Mouse (Mus musculus): ENCODE results near the gene Serpina3i.
"Not testable (repeated sequence)": the region's sequence is repeated elsewhere in the genome, so short reads cannot be mapped to it uniquely, and the experiment has no call there.

Gene Serpina3i

DNA sequence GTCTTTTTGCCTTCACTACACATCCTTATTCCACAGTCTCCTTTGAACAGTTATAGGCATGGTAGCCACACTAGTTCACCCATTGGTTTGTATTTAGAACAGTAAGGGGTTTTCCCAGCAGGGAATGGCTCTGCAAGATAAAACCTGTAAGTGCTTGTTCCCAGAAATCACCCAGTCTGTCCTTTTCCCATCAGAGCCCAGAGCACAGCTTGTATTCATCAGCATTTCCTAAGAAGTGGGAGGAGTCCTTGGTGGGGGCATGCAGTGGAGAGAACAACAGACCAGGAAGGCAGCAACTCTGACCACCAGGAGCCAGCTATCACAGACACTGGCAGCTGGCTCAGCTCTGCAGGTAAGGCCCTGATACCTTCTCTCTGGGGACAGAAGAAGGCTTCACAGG lies at the start of gene Serpina3i:
Gene Serpina3i (plus strand): TSS at position 260 of the 400 bp plus-strand sequence.
- no peak for DNase-seq (ENCODE audit: low read depth)

DNA sequence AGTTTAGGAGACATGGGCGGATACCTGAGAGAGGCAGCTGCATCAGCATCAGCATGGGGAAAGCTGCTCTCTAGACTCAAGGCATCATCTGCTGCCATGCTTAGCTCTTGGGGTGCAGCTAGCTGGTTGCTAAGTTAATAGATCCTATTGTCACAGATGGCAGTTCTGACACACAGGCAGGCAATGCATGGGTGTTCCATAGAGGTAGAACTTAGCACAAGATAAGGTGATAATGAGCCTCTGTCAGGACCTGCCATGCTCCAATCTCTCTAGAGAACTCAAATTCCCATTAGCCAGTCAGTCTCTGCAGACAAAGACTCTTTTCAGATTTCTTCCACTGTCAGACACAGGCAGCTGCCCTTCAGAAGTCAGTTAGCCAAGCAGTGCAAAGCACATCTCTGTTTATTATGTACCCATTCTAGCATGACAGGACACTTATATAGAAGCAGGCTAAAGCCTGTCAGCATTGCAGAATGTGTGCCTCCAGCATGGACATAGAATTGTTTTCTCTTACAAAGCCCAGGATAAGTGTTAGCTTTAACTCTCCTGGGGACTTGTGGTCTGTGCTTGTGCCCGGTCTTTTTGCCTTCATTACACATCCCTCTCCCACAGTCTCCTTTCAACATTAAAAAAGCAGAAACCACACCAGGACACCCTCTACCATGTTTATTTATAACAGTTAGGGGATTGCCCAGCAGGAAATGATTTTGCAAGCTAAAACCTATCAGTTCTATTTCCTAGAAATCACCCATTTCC lies 49.1 kb upstream of the Serpina3i start:
- no peak for DNase-seq (ENCODE audit: low read depth)

DNA sequence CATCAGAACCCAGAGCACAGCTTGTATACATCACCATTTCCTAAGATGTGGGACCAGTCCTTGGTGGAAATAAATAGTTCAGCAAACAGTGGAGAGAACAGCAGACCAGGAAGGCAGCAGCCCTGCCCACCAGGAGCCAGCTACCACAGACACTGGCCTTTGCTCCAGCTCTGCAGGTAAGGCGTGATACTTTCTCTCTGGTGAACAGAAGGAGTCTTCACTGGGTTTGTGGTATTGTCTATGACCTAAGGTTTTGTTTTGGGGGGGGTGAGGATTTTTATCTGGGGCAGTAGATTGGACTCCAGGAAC lies 48.5 kb upstream of the Serpina3i start, which contains the start of gene Serpina3f:
Gene Serpina3f (plus strand): TSS at position 100 of the 309 bp plus-strand sequence.
- DNase-seq (ENCODE audit: low read depth): no peak

DNA sequence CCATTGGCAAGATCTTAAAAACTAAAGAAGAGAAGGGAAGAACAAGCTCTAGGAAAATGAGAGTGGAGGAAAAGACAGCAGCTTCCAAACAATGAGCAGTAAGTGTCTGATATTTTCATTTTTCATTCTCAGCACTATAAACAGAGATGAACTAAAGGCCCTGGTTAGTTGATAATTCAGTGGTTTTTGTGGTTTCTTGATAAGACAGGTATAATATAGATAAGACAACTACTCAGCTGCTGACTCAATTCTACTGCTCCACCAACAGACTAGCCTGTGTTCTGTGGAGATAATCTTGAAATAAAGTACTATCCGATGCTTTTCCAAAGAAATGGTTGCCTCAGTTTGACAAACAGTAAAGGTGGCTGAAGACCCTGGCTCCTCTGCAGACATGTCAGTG lies 47.7 kb upstream of the Serpina3i start:
- no peak for DNase-seq (ENCODE audit: low read depth)

DNA sequence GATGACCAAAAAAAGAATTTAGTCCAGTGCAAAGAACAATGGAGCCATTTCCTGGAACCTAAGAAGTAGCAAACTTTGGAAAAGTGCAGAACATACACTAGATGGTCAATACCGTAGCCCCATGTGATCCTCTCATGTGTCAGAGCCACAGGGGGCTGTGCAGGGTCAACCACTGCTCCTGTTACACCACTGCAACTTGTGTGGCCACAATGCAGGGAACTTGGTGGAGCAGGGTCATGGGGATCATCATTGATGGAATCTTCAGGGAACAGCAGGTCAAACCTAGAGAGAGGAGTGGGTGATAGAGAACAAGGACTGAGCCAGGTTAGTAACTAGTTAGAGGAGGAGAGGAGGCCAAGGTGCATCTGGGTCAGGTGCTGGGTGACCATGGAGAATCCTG lies 41.3 kb upstream of the Serpina3i start:
- DNase-seq (ENCODE audit: low read depth): no peak

DNA sequence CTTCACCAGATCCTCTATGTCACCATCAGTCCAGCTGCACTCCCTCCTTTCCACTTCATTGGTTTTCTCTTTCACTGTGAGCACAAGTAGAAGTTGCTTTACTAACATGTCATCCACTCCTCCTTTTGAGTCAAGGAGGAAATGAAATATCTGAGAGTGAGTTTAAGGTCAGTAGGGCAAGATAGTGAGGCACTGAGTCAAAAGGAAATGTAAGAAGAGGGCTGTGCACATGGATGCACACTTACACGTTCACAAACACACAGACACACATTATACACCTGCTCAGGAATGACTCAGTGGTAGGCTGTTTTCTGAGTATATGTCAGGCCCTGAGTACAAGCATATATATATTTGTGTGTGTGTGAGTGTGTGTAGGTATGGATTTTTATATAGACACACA lies 39.2 kb upstream of the Serpina3i start:
- no peak for DNase-seq (ENCODE audit: low read depth)

DNA sequence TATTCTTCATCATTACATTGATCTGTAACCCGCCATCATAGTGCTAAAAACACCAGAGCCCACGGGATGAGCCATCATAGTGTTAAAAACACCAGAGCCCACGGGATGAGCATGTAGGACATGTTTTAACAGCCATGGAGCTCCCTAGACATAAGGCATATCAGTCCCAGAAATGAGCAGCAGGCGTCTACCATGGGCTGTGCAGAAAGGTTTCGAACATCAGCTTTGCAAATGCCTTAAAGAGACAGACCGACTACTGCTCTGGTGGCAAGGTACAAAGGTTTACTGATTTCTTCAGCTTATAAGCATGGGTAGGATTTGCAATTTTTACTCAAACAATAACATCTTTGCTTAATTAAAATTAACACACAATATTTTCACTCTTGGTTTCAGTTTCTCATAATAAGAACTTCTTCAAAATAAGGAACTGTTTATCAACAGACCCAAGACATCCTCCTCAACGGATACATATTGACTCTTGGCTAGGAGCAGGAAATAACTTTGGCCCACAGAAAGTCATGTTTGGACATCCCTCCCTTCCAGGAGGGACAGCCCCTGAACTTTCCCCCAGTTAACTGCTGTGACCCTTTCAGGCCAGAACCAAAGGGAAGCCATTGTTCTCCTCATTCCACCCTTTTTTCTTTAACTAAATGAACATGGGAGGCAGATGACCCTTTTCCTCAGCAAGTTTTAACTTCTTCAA lies 38.2 kb upstream of the Serpina3i start:
- DNase-seq (ENCODE audit: low read depth): no peak

DNA sequence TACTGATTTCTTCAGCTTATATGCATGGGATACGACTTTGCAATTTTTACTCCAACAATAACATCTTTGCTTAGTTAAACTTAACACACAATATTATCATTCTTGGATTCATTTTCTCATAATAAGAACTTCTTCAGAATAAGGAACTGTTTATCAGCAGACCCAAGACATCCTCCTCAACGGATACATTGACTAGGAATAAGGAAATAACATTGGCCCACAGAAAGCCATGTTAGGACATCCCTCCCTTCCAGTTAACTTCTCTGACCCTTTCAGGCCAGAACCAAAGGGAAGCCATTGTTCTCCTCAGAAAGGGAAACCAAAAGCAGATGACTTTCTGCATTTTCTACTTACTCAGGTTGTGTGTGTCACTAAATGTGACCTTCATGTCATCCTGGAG lies 32.2 kb upstream of the Serpina3i start:
- DNase-seq (ENCODE audit: low read depth): no peak

DNA sequence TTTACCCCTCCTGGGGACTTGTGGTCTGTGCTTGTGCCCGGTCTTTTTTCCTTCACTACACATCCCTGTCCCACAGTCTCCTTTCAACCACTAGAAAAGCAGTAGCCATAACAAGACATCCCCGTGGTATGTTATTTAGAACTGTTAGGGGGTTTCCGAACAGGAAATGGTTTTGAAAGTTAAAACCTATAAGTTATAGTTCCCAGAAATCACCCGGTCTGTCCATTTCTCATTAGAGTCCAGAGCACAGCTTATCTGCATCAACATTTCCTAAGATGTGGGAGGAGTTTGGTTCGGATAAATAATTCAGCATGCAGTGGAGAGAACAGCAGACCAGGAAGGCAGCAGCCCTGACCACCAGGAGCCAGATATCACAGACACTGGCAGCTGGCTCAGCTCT lies 27.0 kb upstream of the Serpina3i start, which contains the start of gene Serpina3g:
Gene Serpina3g (plus strand): TSS at position 331 of the 400 bp plus-strand sequence.
- no peak for DNase-seq (ENCODE audit: low read depth)

DNA sequence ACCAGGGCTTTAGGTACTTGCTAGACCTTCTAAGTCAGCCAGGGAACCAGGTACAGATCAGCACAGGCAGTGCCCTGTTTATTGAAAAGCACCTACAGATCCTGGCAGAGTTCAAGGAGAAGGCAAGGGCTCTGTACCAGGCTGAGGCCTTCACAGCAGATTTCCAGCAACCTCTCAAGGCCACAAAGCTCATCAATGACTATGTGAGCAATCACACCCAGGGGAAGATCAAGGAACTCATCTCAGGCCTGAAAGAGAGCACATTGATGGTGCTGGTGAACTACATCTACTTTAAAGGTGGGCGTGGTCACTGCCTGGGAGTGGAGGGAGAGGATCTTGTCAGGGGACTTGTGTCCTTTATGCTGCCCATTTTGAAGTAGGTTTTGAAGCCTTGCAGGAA lies 24.9 kb upstream of the Serpina3i start:
- not testable (repeated sequence) for DNase-seq (ENCODE audit: low read depth)

DNA sequence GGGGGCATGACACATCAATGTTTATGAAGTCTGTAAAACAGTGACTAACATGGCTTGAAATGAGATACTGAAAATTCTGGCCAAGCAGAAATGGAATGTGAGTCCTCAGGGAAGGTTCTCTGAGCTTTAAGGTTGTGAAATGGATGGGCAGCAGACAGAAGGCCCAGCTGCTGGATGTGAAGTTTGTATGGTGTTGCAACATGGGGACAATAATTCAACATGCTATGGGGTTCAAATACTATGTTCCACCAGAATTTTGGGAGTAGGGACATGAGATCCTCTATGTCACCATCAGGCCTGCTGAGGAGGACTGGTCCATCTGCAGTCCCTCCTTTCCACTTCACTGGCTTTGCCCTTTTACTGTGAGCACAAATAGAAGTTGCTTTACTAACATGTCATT lies 19.6 kb upstream of the Serpina3i start:
- DNase-seq (ENCODE audit: low read depth): no peak

DNA sequence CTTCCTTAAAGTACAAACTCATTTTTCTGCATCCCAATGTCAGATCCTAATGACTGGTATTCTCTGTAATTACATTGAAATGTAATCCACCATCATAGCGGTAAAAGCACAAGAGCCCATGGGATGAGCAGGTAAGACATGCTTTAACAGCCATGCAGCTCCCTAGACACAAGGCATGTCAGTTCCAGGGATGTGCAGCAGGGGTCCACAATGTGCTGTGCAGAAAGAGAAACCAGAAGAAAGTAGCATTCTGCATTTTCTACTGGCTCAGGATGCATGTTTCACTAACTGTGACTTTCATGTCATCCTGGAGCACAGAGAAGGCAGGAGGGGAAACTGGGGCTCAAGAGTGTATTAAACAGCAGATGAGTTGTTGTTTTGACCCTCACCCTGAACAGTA lies 17.8 kb upstream of the Serpina3i start:
- no peak for DNase-seq (ENCODE audit: low read depth)

DNA sequence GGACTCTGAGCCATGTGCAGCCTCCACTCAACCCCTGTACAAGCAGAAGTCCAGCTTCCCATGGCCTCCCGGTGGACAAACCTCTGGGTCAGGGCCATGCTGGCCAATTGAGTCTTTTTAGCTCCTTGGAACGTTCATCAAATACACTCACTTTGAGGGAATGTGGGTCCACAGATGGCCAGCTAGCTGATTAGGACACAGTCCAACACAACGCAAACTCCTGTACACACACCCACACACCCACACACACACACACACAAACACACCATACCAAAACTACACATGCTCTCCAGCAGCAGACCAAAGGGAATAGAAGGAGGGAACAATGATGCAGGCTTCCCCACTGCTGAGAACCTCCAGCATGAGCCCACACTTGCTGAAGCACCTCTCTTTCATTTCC lies 17.3 kb upstream of the Serpina3i start:
- no peak for DNase-seq (ENCODE audit: low read depth)

DNA sequence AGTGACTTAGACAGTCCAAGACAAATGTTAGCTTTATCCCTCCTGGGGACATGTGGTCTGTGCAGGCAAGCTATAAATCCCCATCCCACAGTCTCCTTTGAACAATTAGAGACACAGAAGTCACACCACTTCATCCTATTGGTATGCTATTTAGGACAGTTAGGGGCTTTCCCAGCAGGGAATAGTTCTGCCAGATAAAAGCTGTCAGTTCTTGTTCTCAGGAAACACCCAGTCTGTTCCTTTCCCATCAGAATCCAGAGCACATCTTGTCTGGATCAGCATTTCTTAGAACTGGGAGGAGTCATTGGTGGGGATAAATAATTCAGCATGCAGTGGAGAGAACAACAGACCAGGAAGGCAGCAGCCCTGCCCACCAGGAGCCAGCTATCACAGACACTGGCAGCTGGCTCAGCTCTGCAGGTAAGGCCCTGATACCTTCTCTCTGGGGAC lies 15.3 kb upstream of the Serpina3i start:
- no peak for DNase-seq (ENCODE audit: low read depth)

DNA sequence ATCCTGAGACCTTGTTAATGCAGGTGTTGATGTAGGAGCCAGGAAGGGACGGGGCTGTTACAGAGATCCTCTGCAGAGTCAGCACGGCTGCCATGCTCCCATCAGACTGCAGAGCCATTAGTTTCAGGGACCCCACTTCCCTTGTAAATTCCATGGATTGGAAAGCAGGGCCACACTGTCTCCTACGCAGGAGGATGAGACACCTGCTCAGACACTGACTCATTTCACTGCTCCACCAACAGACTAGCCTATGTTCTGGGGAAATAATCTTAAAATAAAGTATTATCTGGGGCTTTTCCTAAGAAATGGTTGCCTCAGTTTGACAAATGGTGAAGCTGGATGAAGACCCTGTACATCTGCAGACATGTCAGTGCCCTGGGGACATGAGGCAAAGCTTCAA lies 14.7 kb upstream of the Serpina3i start:
- DNase-seq (ENCODE audit: low read depth): no peak

DNA sequence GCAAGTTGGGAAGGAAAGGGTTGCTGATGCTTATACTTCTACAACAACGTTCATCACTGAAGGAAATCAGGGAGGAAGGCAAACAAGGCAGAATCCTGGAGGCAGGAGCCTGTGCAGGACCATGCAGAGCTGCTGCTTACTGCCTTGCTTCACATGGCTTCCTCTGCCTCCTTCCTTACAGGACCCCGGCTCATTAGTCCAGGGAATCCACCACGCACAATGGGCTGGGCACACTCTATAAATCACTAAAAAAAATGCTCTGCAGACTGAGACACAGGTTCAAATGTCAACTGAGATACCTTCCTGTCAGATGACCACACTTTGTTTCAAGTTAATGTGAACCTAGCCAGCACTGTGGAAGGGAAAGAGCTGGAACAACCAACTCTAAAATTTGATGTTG lies 1.9 kb upstream of the Serpina3i start:
- no peak for DNase-seq (ENCODE audit: low read depth)

DNA sequence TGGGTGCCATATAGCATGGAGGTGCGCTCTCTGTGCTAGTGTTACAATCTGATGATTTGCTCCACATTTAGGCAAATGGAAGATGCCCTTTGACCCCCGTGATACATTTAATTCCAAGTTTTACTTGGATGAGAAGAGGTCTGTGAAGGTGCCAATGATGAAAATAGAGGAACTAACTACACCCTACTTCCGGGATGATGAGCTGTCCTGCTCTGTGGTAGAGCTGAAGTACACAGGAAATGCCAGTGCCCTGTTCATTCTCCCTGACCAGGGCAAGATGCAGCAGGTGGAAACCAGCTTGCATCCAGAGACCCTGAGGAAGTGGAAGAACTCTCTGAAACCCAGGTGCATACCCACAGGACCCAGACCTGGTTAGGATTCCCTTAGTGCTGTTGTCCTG lies 3.5 kb downstream of the Serpina3i start:
- no peak for DNase-seq (ENCODE audit: low read depth)

DNA sequence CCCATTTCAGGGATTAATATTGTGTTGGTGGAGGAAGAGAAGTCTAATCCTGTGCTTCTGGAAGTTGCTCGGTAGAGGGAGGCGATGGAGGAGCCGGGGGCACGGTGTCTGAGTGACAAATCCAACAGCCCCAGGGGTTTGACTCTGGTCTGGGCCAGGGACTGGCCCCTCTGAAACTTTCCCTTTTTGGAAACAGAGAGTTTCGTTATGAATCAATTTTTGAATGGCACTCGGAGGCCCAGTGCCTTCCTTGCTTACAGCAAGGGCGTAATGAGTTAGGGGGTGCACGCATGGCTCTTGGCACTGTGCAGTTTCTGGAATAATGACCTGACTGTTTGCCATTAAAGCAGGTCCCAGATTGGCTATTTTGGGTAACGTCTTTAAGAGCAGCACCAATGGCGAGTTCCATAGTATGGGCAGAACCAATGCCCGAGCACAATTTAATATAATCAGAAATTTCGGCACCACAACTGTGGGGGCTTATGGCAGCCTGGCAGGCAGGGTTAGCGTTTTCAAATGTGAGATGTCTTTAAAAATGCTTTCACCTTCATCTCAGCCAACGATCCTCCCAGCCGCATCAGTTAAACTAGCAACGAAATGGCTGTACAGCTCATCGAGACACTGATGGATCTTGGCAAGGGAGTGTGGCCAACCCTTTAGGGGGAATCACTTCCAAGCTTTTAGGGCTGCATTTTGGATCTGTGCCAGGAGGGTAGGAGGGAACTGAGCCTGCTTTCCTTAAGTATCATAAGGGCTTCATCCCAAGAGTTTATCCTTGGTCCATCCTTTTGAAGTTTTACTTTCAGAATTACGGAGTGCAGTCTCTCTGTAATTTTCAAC lies 15.5 kb downstream of the Serpina3i start:
- no peak for DNase-seq (ENCODE audit: low read depth)

DNA sequence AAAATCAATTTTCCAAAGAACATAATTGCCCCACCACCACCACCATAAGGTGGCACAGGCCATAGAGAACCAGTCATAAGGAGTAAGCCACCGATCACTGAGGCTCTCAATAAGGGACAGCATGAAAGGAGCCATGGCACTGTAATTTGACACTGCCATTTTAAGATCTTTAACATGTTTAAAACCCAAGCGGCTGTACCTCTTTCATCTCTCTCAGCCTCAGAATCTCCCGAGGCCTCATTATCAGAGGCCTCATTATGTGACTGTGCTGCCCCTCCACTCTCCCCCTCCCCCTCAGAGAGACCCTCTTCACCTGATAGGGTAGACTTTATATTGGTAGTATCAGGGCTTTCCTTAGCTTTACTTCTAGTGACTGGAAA lies 16.1 kb downstream of the Serpina3i start:
- DNase-seq (ENCODE audit: low read depth): no peak

DNA sequence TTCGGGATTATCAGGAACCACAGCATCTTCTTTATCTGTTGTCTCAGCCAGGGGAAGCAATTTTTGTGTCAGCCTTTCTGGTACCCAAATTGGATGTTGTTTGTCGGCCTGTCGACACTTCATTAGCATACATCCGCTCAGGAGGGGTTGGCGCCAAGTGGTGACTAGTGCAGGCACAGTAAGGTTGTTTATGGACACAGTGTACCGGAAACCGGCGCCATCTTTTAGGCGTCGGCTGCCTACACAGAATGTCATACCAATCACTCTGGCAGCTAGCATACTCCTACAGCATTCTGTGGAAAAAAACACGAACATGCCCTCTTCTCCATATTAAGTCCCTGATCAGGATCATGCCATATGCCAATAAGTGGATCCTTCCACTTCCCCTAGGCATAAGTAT lies 20.5 kb downstream of the Serpina3i start:
- DNase-seq (ENCODE audit: low read depth): no peak

DNA sequence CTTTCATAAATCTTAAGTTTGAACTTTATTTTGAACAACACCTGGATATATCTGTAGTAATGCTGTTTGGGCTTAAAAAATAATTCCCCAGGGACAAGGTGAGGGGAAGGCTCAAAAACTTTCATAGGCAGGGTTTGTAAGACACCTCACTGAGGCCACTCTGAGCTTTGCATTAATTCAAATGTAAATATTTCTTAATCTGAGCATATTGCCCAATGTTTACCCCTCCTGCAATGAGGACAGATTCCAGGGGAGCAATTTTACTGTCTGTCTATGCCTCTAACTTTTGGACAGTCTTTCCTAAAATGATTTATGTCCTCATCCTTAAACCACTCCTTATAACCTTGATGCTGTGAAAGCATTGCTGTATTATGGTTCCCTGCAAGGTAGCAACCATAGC lies 25.4 kb downstream of the Serpina3i start:
- no peak for DNase-seq (ENCODE audit: low read depth)

DNA sequence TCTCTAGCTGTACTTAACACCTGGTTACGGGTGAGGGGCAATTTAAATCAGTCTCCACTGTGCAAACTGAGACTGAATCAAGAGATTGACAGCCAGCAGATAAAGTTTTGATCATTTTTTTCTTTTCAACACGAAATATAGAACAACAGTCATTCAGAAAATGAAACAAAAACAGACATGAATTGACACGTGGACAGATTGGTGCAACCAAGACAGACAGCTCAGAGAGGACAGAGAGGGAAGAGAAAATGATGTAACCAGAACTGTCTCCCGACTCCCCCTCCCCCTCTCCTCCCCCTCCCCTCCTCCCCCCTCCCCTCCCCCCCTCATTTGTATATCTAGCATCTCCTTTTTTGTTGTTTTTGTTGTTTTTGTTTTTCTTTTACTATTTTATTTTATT lies 26.9 kb downstream of the Serpina3i start:
- DNase-seq (ENCODE audit: low read depth): no peak

DNA sequence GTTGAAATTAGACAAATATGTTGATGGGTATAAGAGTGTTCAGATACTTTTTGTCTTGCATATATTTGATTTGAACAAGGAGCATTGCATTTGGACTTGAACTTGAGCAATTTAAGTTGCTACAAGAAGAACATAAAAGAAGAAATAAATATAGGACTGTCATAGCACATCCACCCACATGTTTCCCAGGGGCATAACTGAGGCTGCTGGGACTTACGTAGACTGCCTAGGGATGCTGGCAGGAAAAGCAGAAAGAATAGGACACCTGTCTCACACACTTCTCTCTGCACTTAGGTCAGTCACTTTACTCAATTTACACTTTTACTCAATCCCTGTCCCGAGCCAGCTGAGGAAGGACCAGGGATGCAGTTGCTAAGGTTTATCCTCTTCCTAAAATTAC lies 31.0 kb downstream of the Serpina3i start:
- DNase-seq (ENCODE audit: low read depth): no peak
